Mouse (Mus musculus): ENCODE results near the gene Dctn3. TPM values are rescaled to one million over a fixed set of nuclear protein-coding genes. Genes with fewer than 3 reads are reported as not detected.
"Not testable (repeated sequence)": the region's sequence is repeated elsewhere in the genome, so short reads cannot be mapped to it uniquely, and the experiment has no call there.

The Dctn3 gene
- polyA plus RNA-seq, 1 experiment from 2014 or later: 317 TPM

GRCm38 (mm10) chr4:41708192-41708745 lies 14.7 kb downstream of the Dctn3 start:
- 43% methylated on average over 8 of the region's 8 CpGs for WGBS
- no peak overlapping the region for H3K9ac ChIP-seq
- peaks cover 10% of the 10 kb centered on the region; the same call in 1 of the 2 replicates for H3K27me3 ChIP-seq
- H3K9me3 ChIP-seq: no peaks in the 10 kb centered on the region
- 0 out of 2 replicates have a peak overlapping the region, but pooled peaks have one; percentile 57 for H3K27ac ChIP-seq (replicated peaks)
- ATAC-seq (ENCODE audit: low read depth): no peak
- H3K36me3 ChIP-seq: peaks cover 9% of the 10 kb centered on the region; the same call in 1 of the 2 replicates
- peaks cover 58% of the 10 kb centered on the region for H3K4me1 ChIP-seq (replicated peaks)
- no peak overlapping the region for H3K4me3 ChIP-seq
- H3K4me2 ChIP-seq: no peak overlapping the region

- Histone ChIP-seq H3K9ac (peak overlapping the region; percentile 2; the same call in 1 of the 2 replicates), H3K4me3 (no peak overlapping the region), H3K4me2 (peak overlapping the region; percentile 39), H3K27ac (replicated peaks) (peak overlapping the region; percentile 57; the same call in 1 of the 2 replicates), H3K27me3 (peaks cover 10% of the 10 kb centered on the region; the same call in 1 of the 2 replicates), H3K4me1 (replicated peaks) (peaks cover 50% of the 10 kb centered on the region), H3K36me3 (peaks cover 9% of the 10 kb centered on the region; the same call in 1 of the 2 replicates), H3K9me3 (no peaks in the 10 kb centered on the region)
- ATAC-seq (ENCODE audit: low read depth): peak; percentile 71
- WGBS: under 1% methylated on average over 13 of the region's 13 CpGs
These were observed 15.9 kb downstream of the Dctn3 start for GRCm38 (mm10) chr4:41707011-41707535.

GRCm38 (mm10) chr4:41705922-41706754 lies 16.8 kb downstream of the Dctn3 start:
- peaks cover 40% of the 10 kb centered on the region for H3K4me1 ChIP-seq (replicated peaks)
- 55% methylated on average over 19 of the region's 19 CpGs for WGBS
- no peak for ATAC-seq (ENCODE audit: low read depth)
- H3K4me2 ChIP-seq: peak overlapping the region; percentile 39
- 0 out of 2 replicates have a peak overlapping the region, but pooled peaks have one; percentile 3 for H3K9ac ChIP-seq
- peaks cover 7% of the 10 kb centered on the region; the same call in 1 of the 2 replicates for H3K36me3 ChIP-seq
- H3K27ac ChIP-seq (replicated peaks): 0 out of 2 replicates have a peak overlapping the region, but pooled peaks have one; percentile 29
- no peaks in the 10 kb centered on the region for H3K9me3 ChIP-seq
- H3K27me3 ChIP-seq: peaks cover 10% of the 10 kb centered on the region; the same call in 1 of the 2 replicates
- H3K4me3 ChIP-seq: no peak overlapping the region

- H3K36me3 ChIP-seq: no peaks in the 10 kb centered on the region
- no peak overlapping the region for H3K9ac ChIP-seq
- H3K4me3 ChIP-seq: no peak overlapping the region
- H3K4me1 ChIP-seq (replicated peaks): peaks cover 35% of the 10 kb centered on the region
- H3K4me2 ChIP-seq: no peak overlapping the region
- no peak overlapping the region for H3K27ac ChIP-seq (replicated peaks)
- 4% methylated on average over 5 of the region's 5 CpGs for WGBS
- no peak for ATAC-seq (ENCODE audit: low read depth)
- H3K9me3 ChIP-seq: no peaks in the 10 kb centered on the region
- peaks cover 10% of the 10 kb centered on the region; the same call in 1 of the 2 replicates for H3K27me3 ChIP-seq
These were observed 18.3 kb downstream of the Dctn3 start for GRCm38 (mm10) chr4:41704651-41705050.

DNA sequence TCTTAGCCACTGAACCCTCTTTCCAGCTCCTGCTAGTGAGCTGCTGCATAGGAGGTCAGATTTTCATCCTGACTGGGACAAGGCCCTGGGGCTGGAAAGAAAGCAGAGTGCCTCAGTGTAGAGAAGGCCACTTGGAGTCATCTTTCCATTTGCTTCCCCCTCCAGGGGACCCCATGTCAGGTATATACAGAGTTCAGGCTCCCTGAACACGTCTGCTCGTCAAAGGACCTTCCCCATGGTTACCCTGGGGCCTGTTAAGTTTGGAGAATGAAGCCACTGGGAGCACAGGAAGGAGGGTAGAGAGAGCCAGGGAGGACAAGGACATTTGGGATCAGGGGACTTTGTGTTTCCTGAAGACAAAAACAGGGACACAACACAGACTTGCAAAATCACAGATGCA lies 20.7 kb downstream of the Dctn3 start:
- H3K4me1 ChIP-seq (replicated peaks): peaks cover 24% of the 10 kb centered on the region
- WGBS: 76% methylated on average over 2 of the region's 2 CpGs
- H3K27ac ChIP-seq (replicated peaks); H3K4me3 ChIP-seq; H3K4me2 ChIP-seq; H3K27me3 ChIP-seq; H3K36me3 ChIP-seq; ATAC-seq (ENCODE audit: low read depth); H3K9ac ChIP-seq; H3K9me3 ChIP-seq: not testable (repeated sequence)

DNA sequence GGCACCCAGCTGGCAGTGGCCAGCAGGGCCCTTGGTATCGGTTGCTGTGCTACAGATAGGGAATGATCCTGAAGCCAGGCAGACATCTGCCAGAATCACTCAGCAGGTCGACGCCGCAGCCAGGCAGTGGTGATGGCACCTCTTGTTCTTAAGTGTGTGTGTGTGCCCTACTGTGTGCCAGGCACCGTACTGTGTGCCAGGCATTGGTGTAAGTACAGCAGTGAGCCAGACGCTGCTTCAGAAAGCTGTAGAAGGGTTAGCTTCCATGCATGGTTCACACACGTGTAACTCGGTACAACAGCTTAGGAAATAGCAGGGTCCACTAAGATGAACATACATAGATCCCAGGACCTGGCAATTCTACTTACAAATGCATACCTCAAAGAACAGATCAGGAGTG lies 22.7 kb downstream of the Dctn3 start:
- not testable (repeated sequence) for H3K4me1 ChIP-seq (replicated peaks); H3K27me3 ChIP-seq; ATAC-seq (ENCODE audit: low read depth); H3K9ac ChIP-seq; H3K4me3 ChIP-seq; H3K27ac ChIP-seq (replicated peaks); H3K36me3 ChIP-seq; H3K9me3 ChIP-seq; H3K4me2 ChIP-seq
- WGBS: 70% methylated on average over 7 of the region's 8 CpGs

GRCm38 (mm10) chr4:41699783-41700182 lies 23.2 kb downstream of the Dctn3 start, which contains the start of gene Il11ra1:
Gene Il11ra1, plus strand, starts transcription at chr4:41699989.
- H3K4me2 ChIP-seq: peak within 1 kb of the TSS; percentile 37; the same call in 1 of the 2 replicates
- WGBS: 89% methylated on average over 10 of the region's 10 CpGs

GRCm38 (mm10) chr4:41698421-41699016 lies 24.5 kb downstream of the Dctn3 start:
- not testable (repeated sequence) for H3K27me3 ChIP-seq; H3K9me3 ChIP-seq; H3K4me3 ChIP-seq; ATAC-seq (ENCODE audit: low read depth); H3K36me3 ChIP-seq; H3K4me1 ChIP-seq (replicated peaks); H3K27ac ChIP-seq (replicated peaks); H3K9ac ChIP-seq
- WGBS: 4% methylated on average over 21 of the region's 32 CpGs
- peak overlapping the region; percentile 37 for H3K4me2 ChIP-seq

More at GRCm38 (mm10) chr4:41699783-41700182, 23.2 kb downstream of the Dctn3 start, which contains the start of gene Il11ra1:
- H3K27ac ChIP-seq (replicated peaks); ATAC-seq (ENCODE audit: low read depth); H3K4me3 ChIP-seq; H3K9me3 ChIP-seq; H3K36me3 ChIP-seq; H3K27me3 ChIP-seq; H3K4me1 ChIP-seq (replicated peaks); H3K9ac ChIP-seq: not testable (repeated sequence)

GRCm38 (mm10) chr4:41696930-41697841 lies 25.8 kb downstream of the Dctn3 start, which contains the start of gene Cntfr:
Gene Cntfr, minus strand, starts transcription at chr4:41697089.
- not testable (repeated sequence) for ATAC-seq (ENCODE audit: low read depth); H3K36me3 ChIP-seq; H3K27ac ChIP-seq (replicated peaks); H3K27me3 ChIP-seq; H3K9ac ChIP-seq; H3K9me3 ChIP-seq; H3K4me1 ChIP-seq (replicated peaks)
- Histone ChIP-seq H3K4me3 (peak within 1 kb of the TSS; percentile 27; the same call in 1 of the 2 replicates), H3K4me2 (peak within 1 kb of the TSS; percentile 41)
- WGBS: 24% methylated on average over 27 of the region's 40 CpGs

DNA sequence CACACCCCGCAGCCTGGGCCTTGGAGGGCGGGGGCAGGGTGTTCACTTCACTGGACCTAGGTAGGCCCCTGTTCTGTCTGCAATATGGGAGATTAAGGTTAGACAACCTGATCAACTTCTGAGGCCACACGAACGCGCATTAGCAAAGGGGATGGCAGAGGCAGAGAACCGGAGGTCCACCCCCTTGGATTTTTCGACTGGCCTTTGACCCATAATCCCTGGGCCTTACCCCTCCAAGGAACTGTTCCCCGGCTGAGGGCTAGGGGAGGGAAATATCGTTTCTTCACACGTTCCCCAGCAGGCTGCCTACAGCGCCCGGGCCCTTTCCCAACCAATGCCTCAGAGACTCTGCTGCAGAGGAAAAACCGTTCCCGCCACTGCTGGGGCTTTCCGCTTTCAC lies 26.5 kb downstream of the Dctn3 start:
- H3K4me2 ChIP-seq; ATAC-seq (ENCODE audit: low read depth); H3K27me3 ChIP-seq; H3K36me3 ChIP-seq; H3K4me1 ChIP-seq (replicated peaks); H3K9me3 ChIP-seq; H3K27ac ChIP-seq (replicated peaks); H3K4me3 ChIP-seq; H3K9ac ChIP-seq: not testable (repeated sequence)
- 10% methylated on average over 15 of the region's 15 CpGs for WGBS

- WGBS: 1% methylated on average over 21 of the region's 38 CpGs
- H3K27ac ChIP-seq (replicated peaks); H3K9ac ChIP-seq; H3K36me3 ChIP-seq; H3K4me1 ChIP-seq (replicated peaks); H3K27me3 ChIP-seq; H3K9me3 ChIP-seq; ATAC-seq (ENCODE audit: low read depth): not testable (repeated sequence)
- Histone ChIP-seq H3K4me3 (peak overlapping the region; percentile 27), H3K4me2 (peak overlapping the region; percentile 41)
These were observed 27.2 kb downstream of the Dctn3 start for GRCm38 (mm10) chr4:41695800-41696199.

Data from neural tube, embryonic 13.5 days (tissue).